Mouse (Mus musculus) gastrocnemius, postnatal 36 days (tissue): ENCODE measurements around the gene Adgrv1. TPM values are rescaled to one million over a fixed set of nuclear protein-coding genes. Genes with fewer than 3 reads are reported as not detected.

Experiments
- DNase-seq, 2 experiments: peaks; one replicate each; pipeline ENCODE4 v3.0.0; 2022
- intact Hi-C: fragments of 180-260 bp; cut with DNase I; formaldehyde crosslinking; loops from one replicate; pipeline ENCODE4 v1.15.1; 2025
- total RNA-seq, 2 experiments: library from RNA; stranded (reverse); gene quantifications; 2 replicates each; pipeline ENCODE4 v1.2.3; 2021

The Adgrv1 gene
- total RNA-seq, 2 experiments from 2014 or later, result not detected

DNA sequence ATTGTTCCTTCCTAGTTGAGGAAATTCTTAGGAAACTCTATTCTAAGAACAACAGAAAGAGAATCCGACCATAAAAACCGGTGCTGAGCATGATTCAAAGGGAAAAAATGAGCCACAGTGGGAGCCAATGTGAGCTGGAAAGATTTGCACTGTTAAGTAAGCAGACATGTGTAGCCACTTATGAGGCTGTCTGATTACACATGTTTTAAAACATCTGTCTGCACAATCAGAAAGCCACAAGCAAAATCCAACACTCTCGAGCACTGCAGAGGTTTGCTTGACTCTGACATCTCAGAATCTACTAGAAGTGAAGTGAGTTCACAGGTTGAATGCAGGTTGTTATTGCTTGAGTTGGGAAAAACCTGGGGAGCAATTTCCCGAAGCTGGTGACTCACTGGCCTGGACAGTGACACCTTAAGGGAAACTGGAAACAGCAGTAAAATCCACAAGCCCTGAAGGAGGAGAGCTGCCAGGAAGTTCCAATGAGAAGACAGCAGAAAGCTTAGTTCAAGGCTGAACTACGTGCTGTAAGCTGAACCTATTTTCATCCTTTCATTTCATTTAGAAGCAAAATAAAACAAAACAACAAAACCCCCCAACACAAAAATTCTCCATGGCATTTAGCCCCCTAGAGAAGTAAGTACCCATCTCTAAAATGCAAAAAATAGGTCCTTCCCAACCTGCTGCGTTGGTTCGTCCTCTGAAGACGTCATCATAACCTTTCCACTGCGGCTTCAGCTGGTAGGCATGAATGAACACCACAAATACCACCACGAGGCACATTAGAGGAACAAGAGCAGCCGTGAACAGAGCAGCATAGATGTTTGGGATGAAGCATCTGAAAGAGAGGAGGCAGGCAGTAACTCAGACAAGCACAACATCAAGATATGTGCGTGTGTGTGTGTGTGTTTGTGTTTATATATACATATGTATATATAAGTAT, 450.7 kb downstream of the Adgrv1 start:
- peak in 1 of 2 experiments; percentile 13 for DNase-seq
- intact Hi-C loops, result no loop called here

DNA sequence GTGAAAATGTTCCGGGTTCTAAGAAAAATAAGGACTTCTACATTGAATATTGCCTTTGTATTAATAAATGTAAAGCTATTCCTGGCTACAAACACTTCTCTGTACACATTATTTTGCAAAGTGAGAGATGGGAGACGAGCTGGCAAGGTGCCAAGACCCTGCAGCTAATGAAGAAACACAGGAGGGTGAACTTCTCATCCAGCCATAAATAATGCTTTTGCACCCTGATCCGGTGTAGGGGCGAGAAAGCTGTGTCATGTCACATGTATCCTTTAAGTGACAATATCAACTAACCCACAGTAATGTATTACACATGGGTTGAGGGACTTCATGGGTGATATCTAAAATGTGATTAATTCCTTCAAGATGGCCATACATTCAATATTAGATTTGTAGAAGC, 451.5 kb downstream of the Adgrv1 start:
- no peak for DNase-seq

DNA sequence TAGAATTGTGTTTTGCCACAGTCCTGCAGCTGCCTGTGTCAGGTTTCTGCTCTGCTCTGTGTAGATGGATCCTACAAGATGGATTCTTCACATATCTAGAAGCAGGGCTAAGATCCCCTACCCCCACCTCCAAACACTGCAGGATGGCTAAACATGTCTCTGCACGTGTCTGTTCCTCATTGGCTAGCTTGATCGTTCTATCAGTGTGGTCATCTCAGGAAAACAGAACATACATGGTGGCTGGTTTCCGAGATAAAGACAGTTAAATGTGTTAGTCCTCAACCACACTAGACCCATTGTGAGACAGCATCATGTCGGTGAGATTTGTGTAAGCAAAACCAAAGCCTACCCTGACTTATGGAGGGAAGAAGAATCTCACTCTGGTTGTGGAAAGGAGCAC, 456.1 kb downstream of the Adgrv1 start:
- intact Hi-C loops, result no loop called here
- DNase-seq, result no peak

More for the DNA sequence above, 451.5 kb downstream of the Adgrv1 start:
- intact Hi-C loops, result no loop called here

DNA sequence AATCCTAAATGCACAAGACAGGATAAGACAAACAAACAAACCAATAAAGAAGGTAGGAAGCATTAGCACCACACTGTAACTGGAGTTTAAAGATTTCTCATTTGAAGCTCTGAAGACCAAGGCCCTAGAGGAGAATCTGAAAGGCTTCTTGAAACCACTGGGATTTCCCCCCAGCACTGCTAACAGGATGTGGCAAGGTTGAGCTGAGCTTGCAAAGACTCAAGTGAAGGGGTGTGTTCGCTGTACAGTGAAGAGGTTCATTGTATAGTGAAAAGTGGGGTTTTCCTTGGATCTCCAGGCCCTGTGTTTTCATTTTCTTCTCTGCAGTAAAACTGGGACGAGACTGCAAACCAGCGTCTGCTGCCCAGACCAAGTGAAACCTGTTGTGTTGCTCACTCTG, 456.9 kb downstream of the Adgrv1 start:
- intact Hi-C loops, result no loop called here
- DNase-seq, result no peak

DNA sequence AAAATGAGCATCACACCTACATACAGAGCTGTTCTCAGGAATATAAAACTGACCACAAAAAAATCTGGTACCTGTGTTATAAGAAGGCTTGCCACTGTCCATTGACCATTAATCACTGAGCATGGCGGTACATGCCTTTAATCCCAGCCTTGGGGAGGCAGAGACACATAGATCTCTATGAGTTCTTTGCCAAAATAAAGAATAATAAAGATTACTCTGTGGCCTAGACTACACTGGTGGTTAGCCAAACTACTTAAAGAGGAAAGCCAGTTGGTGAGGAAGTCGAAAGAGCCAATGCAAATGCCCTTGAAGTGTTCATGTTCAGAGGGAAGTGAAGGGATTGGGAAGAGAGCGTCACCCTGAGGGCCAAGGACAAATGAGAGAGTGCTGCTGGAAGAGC, 461.8 kb downstream of the Adgrv1 start:
- DNase-seq, result no peak
- intact Hi-C loops, result no loop called here

DNA sequence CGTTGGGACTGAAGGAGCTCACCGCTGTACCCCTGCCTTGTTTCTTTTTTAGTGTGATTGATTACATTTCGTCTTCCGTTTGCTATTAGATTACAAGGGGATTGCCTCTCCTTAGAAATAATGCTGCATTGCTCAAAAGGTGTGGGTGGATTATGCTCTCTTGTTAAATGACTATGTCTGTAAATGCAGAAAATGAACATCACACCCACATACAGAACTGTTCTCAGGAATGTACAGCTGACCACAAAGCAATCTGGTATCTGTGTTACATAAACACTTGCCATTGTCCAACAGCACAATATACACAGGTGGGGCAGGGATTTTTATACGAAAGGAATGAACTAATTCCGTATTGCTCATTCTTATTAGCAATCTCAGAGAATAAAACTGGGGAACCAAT, 465.5 kb downstream of the Adgrv1 start:
- no peak for DNase-seq
- intact Hi-C loops, result no loop called here

DNA sequence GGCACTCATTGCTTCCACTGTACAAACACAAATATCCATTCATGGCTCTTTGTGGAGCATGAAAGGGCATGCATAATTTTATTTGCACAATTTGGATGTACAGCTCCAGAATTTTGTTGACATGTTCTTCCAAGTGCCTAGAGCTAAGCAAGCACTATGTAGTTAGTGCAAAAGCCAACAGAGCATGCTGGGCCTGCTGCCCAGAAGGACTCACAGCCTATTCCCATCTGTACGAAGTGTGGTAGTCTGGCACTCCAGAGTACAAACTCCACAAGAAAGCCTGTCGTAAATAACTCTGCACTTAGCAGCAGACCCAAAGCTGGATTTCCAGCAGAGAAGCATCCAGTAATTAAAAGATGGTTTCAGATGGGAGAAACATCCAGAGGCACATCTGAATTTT, 473.1 kb downstream of the Adgrv1 start:
- no peak for DNase-seq
- intact Hi-C loops, result no loop called here

DNA sequence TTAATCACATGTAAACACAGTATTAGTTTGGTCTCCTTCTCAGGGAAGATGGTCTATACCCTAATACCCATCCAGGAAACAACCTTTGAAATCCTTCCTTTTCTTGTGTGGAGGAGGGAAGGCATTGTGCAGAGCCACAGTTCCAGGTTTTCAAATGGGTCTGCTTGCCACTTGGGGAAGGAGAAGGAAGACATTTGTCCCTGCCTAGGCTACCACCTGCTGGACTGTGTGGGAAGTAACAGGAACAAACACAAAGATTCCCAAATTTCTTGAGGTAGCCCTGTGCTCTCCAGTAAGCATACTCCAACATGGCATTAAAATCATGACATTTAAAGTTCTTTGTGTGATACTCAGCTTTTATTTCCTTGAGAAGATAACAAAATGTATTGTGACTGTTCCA, 477.6 kb downstream of the Adgrv1 start:
- intact Hi-C loops, result loop anchor here (1.0 kb wide), 1 partner anchor 274 kb away; no protein-coding TSS in a partner anchor
- peak in 1 of 2 experiments; percentile 25 for DNase-seq

DNA sequence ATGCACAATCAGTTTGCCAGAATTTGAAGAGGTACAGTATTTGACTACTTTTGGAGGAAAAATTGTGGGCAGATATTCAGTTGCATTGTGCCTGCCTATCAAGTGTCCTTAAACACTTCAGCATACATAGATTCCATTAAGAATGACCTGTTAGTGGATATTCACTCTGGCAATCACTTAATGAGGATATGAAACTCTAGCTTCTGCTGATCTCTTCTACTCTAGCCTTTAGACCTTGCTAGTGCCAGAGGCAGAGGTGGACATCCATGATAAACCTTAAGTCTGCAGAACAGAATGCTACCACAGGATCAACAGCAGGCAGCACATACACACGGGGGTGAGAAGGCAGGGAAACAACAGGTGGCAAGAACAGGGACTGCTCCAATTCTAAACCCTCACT, 488.5 kb downstream of the Adgrv1 start:
- intact Hi-C loops, result no loop called here
- no peak for DNase-seq

DNA sequence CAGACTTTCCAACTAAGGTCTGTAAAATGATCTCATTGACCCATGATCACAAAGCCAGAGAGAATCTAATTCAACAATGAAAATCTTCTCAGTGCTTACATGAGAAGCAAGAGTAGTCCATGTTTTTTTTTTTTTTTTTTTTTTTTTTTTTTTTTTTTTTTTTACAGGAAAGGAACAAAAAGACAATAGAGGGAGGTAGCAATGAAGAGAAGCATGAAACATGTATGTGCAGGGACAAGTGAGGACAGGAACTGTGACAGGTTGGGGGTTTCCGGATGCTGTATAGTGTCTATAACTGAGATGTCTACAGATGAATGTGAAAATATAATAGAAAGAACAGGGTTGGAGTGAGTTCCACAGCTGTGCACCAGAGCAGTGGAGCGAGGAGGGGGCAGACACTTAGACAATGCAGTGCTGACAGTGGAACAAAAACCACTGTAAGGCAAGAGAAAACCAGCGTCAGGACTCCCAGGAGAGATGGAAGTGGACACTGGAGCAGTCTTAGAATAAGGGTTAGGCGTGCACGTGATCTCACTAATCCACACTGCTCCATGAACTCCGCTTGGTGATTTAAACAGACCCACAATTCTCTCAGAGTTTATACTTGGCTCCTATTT, 490.6 kb downstream of the Adgrv1 start:
- intact Hi-C loops, result no loop called here

DNA sequence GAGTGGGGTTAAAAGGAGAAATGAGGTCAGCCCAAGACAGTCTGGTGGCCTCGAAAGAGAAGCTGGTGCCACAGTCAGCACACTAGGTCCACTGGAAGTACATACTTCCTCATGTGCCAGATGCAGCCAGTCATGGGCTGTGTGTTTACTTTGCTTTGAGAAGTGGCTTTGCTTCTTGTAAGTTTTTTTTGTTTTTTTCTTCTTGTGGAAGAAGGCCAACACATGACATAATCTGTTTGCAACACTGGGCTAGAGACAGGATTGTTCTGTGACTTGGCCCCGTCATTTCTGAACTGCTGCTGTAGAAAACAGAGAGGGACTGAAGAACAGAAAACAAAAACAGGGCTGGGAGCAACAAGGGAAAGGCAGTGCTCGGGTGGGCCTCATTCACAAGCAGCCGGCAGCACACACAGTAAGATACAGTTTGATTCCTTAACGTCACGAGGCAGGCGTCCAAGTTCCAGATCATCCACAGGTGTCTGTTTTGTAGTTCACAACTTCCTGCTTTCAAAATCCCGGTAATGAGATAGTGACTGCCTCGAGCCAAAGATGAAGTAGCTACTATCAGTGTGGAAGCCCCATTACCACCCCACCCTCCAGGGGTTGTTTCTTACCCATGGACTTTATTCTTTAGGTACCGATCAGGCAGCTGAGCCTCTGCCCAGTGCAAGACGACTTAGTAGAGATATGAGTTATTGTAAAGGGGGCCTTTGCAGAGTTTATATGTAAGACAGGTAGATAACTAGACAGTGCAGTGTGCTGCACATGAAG, 496.1 kb downstream of the Adgrv1 start:
- DNase-seq, result peak in 1 of 2 experiments; percentile 40
- intact Hi-C loops, result no loop called here

More for the DNA sequence above, 490.6 kb downstream of the Adgrv1 start:
- no peak for DNase-seq

DNA sequence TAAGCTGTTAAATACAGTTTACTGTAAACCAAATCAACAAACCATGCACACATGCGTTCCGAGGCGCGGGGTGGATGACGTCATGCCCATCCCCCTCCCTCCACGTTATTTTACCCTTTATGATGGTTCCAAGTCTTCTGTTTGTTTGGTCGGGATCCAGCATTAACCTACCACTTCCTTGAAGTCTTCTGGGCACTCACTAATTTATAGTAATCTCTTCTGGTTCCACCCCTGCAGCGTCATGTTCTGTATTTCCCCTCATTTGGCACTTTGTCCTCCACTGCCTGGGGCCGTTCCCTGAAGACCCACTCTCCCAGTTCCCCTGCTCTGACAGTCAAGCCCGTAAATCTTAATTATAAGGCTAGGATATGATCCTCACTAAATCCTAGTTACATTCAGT, 497.0 kb downstream of the Adgrv1 start:
- DNase-seq, result no peak
- intact Hi-C loops, result no loop called here

DNA sequence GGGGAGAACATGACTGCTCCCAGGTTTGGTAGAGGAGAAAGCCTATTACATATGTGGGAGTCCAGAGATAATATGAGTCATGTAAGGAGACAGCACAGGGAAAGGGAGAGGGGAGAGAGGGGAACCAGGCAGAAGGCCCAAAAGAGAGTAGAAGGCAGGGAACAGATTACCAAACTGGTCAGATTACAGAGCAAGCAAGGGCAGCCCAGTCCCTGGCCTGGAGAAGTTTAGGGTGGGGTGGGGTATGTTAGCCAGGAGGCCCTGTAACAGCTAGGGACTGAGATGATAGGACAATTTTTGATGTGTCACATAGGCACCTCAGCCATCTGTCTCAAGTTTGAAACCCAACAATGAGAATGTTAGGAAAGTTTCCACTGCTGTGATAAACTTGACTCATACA, 498.5 kb downstream of the Adgrv1 start:
- intact Hi-C loops, result no loop called here
- DNase-seq, result no peak

DNA sequence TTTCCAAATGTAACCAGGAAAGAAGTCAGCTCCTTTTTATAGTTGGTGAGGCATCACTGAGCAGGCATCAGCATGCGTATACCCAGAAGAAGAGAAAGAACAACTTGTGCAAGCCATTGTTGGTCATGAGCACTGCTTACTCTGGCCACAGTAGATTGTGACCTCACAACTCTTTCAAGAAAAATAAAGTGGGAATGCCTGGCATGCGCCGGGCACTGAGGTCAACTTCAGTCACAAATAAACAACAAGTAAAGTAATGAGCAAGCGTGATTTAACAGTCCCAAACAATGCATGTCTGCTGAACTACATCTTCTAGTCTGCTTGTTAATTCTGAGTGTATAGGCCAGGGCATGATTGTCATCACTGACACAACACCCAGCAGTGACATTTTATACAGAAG, 499.6 kb downstream of the Adgrv1 start:
- DNase-seq, result no peak
- intact Hi-C loops, result no loop called here

DNA sequence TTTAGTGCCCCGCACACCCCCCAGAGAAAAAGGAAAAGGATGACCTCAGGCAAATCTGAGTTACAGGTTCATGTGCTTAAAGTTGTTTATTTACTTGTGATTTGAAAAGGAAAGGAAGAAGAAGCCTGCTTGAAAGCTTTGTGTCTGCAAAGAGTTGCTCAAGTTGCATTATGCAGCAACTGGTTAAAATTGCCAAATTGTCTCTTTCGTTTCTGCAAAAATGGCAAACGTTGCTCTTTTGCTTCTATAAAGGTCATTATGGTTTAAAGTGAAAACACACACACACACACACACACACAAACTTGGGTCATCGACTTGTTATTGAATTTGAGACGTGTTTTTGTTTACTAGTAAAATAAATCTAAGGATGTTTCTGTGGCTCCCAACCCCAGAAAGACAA, 500.3 kb downstream of the Adgrv1 start:
- DNase-seq, result no peak
- intact Hi-C loops, result no loop called here

DNA sequence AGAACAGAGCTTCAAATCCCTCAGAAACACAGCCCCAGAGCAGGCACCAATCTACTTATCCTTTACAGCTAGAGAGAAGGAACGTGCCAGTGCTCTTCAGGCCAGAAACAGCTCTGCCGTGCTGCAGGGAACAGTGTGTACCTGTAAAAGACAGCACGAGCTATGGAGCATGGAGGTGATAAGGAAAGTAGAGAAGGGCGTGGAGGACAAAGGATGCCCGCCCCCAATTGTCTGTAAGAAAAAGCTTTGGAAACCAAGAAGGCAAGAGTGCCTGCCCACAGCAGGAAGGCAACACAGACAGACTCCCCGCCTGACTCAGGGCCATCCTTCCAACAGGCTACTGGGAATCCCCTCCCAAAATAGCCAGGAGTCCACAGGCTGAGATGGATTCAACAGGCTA, 501.1 kb downstream of the Adgrv1 start:
- no peak for DNase-seq
- intact Hi-C loops, result no loop called here

DNA sequence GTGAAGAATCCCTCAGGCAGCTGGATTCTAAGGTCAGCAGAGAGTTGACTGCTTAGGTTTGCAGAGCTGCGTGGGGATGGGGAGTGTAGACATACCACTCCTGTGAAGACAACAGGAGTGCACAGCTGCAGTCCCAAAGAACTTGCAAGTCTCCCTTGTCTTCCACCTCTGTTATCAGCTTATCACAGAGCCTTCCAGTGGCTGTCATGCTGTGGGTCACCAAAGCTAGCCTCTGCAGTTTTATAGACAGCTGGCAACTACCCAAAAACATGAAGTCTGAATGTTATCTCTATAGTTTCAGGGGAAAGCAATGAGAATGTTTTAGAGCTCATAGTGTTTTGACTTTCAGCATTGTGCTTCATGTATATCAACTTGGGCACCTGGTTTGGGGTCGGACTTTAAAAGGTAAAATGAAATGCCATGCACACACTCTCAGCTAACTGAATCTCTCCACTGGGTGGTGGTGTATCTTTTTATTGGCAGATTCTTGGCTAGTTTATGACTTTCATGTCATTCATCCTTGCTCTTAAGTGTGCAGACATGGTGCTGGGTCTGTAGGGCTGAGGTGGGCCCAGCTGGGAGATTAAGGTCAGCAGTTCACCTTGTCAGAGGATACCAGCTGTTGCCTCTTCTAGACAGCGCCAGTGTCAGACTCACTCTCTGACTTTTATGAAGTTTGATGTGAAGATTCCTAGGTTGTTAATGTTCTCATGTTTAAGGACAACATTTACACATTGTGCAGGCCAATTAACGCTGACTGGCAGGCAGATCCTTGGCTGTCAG, 502.0 kb downstream of the Adgrv1 start:
- intact Hi-C loops, result no loop called here

DNA sequence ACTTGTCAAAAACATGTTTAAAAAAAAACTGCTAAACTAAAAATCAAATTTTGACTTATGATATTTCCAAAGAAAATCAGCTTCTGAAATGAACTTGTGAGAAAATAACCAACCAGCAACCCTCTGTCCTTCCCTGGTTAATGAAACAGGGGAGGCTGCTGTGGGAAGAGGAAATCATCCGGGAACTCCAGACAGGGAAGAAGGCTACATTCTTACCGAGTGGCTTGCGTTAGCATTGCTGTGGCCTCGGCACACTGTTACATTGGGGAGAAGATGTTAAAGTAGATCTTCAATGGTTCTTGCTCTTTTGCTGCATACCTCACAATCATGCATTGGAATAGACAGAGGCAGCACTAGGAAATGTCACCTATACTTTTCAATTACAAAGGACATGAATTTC, 507.1 kb downstream of the Adgrv1 start:
- intact Hi-C loops, result no loop called here
- DNase-seq, result no peak

More for the DNA sequence above, 502.0 kb downstream of the Adgrv1 start:
- no peak for DNase-seq

DNA sequence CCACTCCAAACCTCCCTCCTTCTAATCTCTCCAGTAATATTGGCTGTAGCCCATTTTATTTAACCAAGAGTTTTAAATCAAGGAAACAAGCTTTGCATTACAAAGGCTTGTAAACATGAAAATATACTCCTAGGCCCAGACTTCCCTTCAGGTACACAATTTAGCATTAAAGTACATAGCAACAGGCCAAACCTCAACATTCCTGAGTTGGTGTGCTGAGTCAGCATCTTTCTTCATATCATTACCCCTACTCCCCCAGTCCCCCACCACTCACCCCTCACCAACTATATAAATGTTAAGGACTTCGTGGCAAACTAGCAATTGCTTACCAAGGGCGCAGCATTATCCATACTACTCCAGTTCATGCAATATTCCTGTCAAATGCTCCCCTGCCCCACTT, 510.7 kb downstream of the Adgrv1 start:
- intact Hi-C loops, result no loop called here
- DNase-seq, result no peak

DNA sequence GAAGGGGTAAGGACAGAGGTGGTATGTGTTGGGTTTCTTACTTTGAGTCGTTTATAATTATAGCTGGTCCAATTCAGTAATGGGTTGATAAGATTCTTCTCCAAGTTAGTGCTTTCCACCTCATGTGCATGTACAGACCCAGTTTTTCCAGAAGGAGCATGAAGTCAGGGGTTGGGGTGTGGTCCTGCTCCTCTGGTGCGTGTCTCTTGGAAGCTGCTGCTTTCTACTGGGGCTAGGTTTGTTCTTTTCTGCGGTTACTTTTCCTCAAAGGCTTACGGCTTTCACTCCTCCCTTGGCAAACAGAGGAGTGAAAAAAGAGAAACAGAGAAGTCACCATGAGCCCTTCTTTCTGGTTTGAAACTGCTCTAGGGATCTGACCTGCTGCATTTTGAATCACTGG, 522.5 kb downstream of the Adgrv1 start:
- DNase-seq, result no peak
- intact Hi-C loops, result no loop called here
